Mouse (Mus musculus) frontal cortex, postnatal 10 days (tissue): ENCODE measurements around the gene Mcoln2.

Experiments
- DNase-seq, 2 experiments: peaks; one replicate each; pipeline ENCODE4 v3.0.0; 2022; ENCODE audit warnings: low spot score in 2 of 2, mixed read lengths in 1 of 2

The Mcoln2 gene

GRCm38 (mm10) chr3:146145501-146145900, 4.1 kb upstream of the Mcoln2 start:
- no peak for DNase-seq

GRCm38 (mm10) chr3:146146131-146146530, 3.5 kb upstream of the Mcoln2 start:
- DNase-seq = no peak

- DNase-seq = no peak
Measured at GRCm38 (mm10) chr3:146150058-146150400, 396 bp downstream of the Mcoln2 start.

GRCm38 (mm10) chr3:146150560-146150959, 927 bp downstream of the Mcoln2 start:
- no peak for DNase-seq

- no peak for DNase-seq
Measured at GRCm38 (mm10) chr3:146151328-146151727, 1.7 kb downstream of the Mcoln2 start.

- DNase-seq = no peak
Measured at GRCm38 (mm10) chr3:146151755-146152154, 2.1 kb downstream of the Mcoln2 start.

- no peak for DNase-seq
Measured at GRCm38 (mm10) chr3:146152348-146152747, 2.7 kb downstream of the Mcoln2 start.

- DNase-seq = no peak
Measured at GRCm38 (mm10) chr3:146152913-146153312, 3.3 kb downstream of the Mcoln2 start.

GRCm38 (mm10) chr3:146153862-146154611, 4.4 kb downstream of the Mcoln2 start:
- no peak for DNase-seq

GRCm38 (mm10) chr3:146155628-146156576, 6.3 kb downstream of the Mcoln2 start:
- DNase-seq = no peak

GRCm38 (mm10) chr3:146156811-146157210, 7.2 kb downstream of the Mcoln2 start:
- no peak for DNase-seq

GRCm38 (mm10) chr3:146158039-146158438, 8.4 kb downstream of the Mcoln2 start:
- DNase-seq = no peak

- DNase-seq = no peak
Measured at GRCm38 (mm10) chr3:146159360-146159759, 9.7 kb downstream of the Mcoln2 start.

GRCm38 (mm10) chr3:146162197-146162596, 12.6 kb downstream of the Mcoln2 start:
- DNase-seq = no peak

- DNase-seq = no peak
Measured at GRCm38 (mm10) chr3:146169356-146169755, 19.7 kb downstream of the Mcoln2 start.

GRCm38 (mm10) chr3:146173030-146173429, 23.4 kb downstream of the Mcoln2 start:
- no peak for DNase-seq

- DNase-seq = no peak
Measured at GRCm38 (mm10) chr3:146174215-146174614, 24.6 kb downstream of the Mcoln2 start.

- no peak for DNase-seq
Measured at GRCm38 (mm10) chr3:146177295-146177694, 27.7 kb downstream of the Mcoln2 start.

GRCm38 (mm10) chr3:146177748-146178582, 28.3 kb downstream of the Mcoln2 start:
- peak; percentile 46 to 82 for DNase-seq

GRCm38 (mm10) chr3:146180341-146180740, 30.7 kb downstream of the Mcoln2 start:
- no peak for DNase-seq

GRCm38 (mm10) chr3:146180986-146181385, 31.4 kb downstream of the Mcoln2 start:
- peak in 1 of 2 experiments; percentile 40 for DNase-seq
